8 mouse cellular contexts compared by ENCODE assay signal in genomic region chr10:61273844-61274215, GRCm38 (mm10). TPM values are rescaled to one million over a fixed set of nuclear protein-coding genes. Genes with fewer than 3 reads are reported as not detected.
DNase-seq lines count a peak whose midpoint lies in the region; ATAC-seq and TF ChIP-seq lines count a peak whose summit lies in the region.

No protein-coding gene starts in this region.

- TF ChIP-seq CTCF in bone marrow macrophage, adult 2 months (IDR thresholded peaks at IDR 0.05; ENCODE audit: low read depth, low read length) = no peak
- TF ChIP-seq CTCF in liver, postnatal 0 days (IDR thresholded peaks at IDR 0.05; ENCODE audit: low read depth) = no peak
- no peak for TF ChIP-seq CTCF in stomach, postnatal 0 days (IDR thresholded peaks at IDR 0.05; ENCODE audit: low read depth)

- DNase-seq in forebrain, embryonic 11.5 days (ENCODE audit: low spot score) = no peak
- peak; percentile 55 to 59 for DNase-seq in heart, postnatal 14 days
- no peak for DNase-seq in liver, postnatal 0 days
- DNase-seq in stomach, postnatal 0 days (ENCODE audit: low spot score) = no peak
- DNase-seq in spleen, postnatal 10 days (ENCODE audit: low spot score in 2 of 2) = no peak
- DNase-seq in right cerebral cortex, postnatal 14 days = no peak

- peak overlapping the region; percentile 35; the same call in 1 of the 2 replicates for H3K4me3 ChIP-seq in bone marrow macrophage, adult 2 months (ENCODE audit: insufficient read depth, low read length)
- H3K4me3 ChIP-seq in forebrain, embryonic 11.5 days (ENCODE audit: low read depth, low read length) = peak overlapping the region; percentile 56
- peak overlapping the region; percentile 41; the same call in 1 of the 2 replicates for H3K4me3 ChIP-seq in liver, postnatal 0 days (ENCODE audit: low read depth, low read length)
- H3K4me3 ChIP-seq in stomach, postnatal 0 days (ENCODE audit: low read depth, low read length) = peak overlapping the region; percentile 54; the same call in 1 of the 2 replicates

- ATAC-seq in forebrain, embryonic 11.5 days (replicated peaks; ENCODE audit: low FRiP score) = no peak
- ATAC-seq in liver, postnatal 0 days = no peak
- no peak for ATAC-seq in stomach, postnatal 0 days (ENCODE audit: low FRiP score, low TSS enrichment)
- ATAC-seq in megakaryocyte-erythroid progenitor cell, adult 5-6 weeks (replicated peaks; ENCODE audit: low FRiP score, low TSS enrichment, poor library complexity, severe bottlenecking) = no peak

- H3K36me3 ChIP-seq in forebrain, embryonic 11.5 days (ENCODE audit: control insufficient read depth, insufficient read depth, low read length) = no peaks in the 10 kb centered on the region
- H3K36me3 ChIP-seq in liver, postnatal 0 days (replicated peaks; ENCODE audit: insufficient read depth, low read length) = no peaks in the 10 kb centered on the region
- H3K36me3 ChIP-seq in stomach, postnatal 0 days (ENCODE audit: control insufficient read depth, insufficient read depth, low read length) = no peaks in the 10 kb centered on the region

- no peak overlapping the region for H3K9ac ChIP-seq in forebrain, embryonic 11.5 days (ENCODE audit: low read length)
- H3K9ac ChIP-seq in liver, postnatal 0 days (replicated peaks) = no peak overlapping the region; the same call in 1 of the 2 replicates
- peak overlapping the region; percentile 76; the same call in 1 of the 2 replicates for H3K9ac ChIP-seq in stomach, postnatal 0 days (ENCODE audit: low read length)

- peaks cover 9% of the 10 kb centered on the region for H3K4me1 ChIP-seq in bone marrow macrophage, adult 2 months (ENCODE audit: control insufficient read depth, insufficient read depth, low read length)
- H3K4me1 ChIP-seq in forebrain, embryonic 11.5 days (replicated peaks; ENCODE audit: control insufficient read depth, insufficient read depth, low read length) = peaks cover 5% of the 10 kb centered on the region; the same call in 1 of the 2 replicates
- H3K4me1 ChIP-seq in liver, postnatal 0 days (ENCODE audit: insufficient read depth) = peaks cover 5% of the 10 kb centered on the region; the same call in 1 of the 2 replicates
- peaks cover 2% of the 10 kb centered on the region; the same call in 1 of the 2 replicates for H3K4me1 ChIP-seq in stomach, postnatal 0 days (replicated peaks; ENCODE audit: control insufficient read depth, insufficient read depth)

- H3K27ac ChIP-seq in bone marrow macrophage, adult 2 months (ENCODE audit: insufficient read depth, low read depth, low read length) = no peak overlapping the region
- H3K27ac ChIP-seq in forebrain, embryonic 11.5 days (ENCODE audit: low read depth, low read length) = no peak overlapping the region
- H3K27ac ChIP-seq in liver, postnatal 0 days (ENCODE audit: low read depth) = 0 out of 2 replicates have a peak overlapping the region, but pooled peaks have one; percentile 23
- H3K27ac ChIP-seq in stomach, postnatal 0 days (replicated peaks) = peak overlapping the region; percentile 80

- TF ChIP-seq EP300 in liver, postnatal 0 days (IDR thresholded peaks at IDR 0.05; ENCODE audit: low read depth) = no peak
- TF ChIP-seq EP300 in stomach, postnatal 0 days (optimal IDR thresholded peaks at IDR 0.05) = no peak

- H3K27me3 ChIP-seq in forebrain, embryonic 11.5 days (ENCODE audit: control insufficient read depth, insufficient read depth, low read length) = peaks cover 16% of the 10 kb centered on the region; the same call in 1 of the 2 replicates
- H3K27me3 ChIP-seq in liver, postnatal 0 days (ENCODE audit: insufficient read depth, low read length) = peaks cover 11% of the 10 kb centered on the region; the same call in 1 of the 2 replicates
- H3K27me3 ChIP-seq in stomach, postnatal 0 days (ENCODE audit: control insufficient read depth, insufficient read depth, low read length) = no peaks in the 10 kb centered on the region; the same call in 1 of the 2 replicates

- TF ChIP-seq POLR2A in bone marrow macrophage, adult 2 months (IDR thresholded peaks at IDR 0.05; ENCODE audit: borderline replicate concordance, low read depth, low read length) = no peak

- no peaks in the 10 kb centered on the region for H3K9me3 ChIP-seq in forebrain, embryonic 11.5 days (ENCODE audit: control insufficient read depth, low read length)
- H3K9me3 ChIP-seq in liver, postnatal 0 days (ENCODE audit: low read length) = no peaks in the 10 kb centered on the region
- no peaks in the 10 kb centered on the region for H3K9me3 ChIP-seq in stomach, postnatal 0 days (ENCODE audit: control insufficient read depth, low read length)

- 47% methylated on average over 7 of the region's 7 CpGs for WGBS in forebrain, embryonic 11.5 days
- 45% methylated on average over 7 of the region's 7 CpGs for WGBS in liver, postnatal 0 days (ENCODE audit: insufficient replicate concordance)
- 46% methylated on average over 7 of the region's 7 CpGs for WGBS in stomach, postnatal 0 days

- H3K4me2 ChIP-seq in forebrain, embryonic 11.5 days (ENCODE audit: low read depth, low read length, severe bottlenecking) = peak overlapping the region; percentile 96
- peak overlapping the region; percentile 84 for H3K4me2 ChIP-seq in liver, postnatal 0 days (ENCODE audit: low read depth, low read length)
- peak overlapping the region; percentile 83 for H3K4me2 ChIP-seq in stomach, postnatal 0 days (replicated peaks; ENCODE audit: low read depth)

- intact Hi-C loops in heart, postnatal 14 days (cut with DNase I) = loop anchor here (5.0 kb wide), 1 partner anchor 57 kb away; no protein-coding TSS in a partner anchor

RNA-seq across cellular contexts. Expression of gene Adamts14, which starts 0.6 kb away (rescaled TPM):
- 0.11 TPM in 1 of 2 replicates, not detected in the other for polyA plus RNA-seq in bone marrow macrophage, adult 2 months (2012; ENCODE audit: insufficient read depth, insufficient read length, missing spikeins)
- polyA plus RNA-seq in forebrain, embryonic 11.5 days (2014; fragmentation: Nextera tagmentation; extraction: Ambion mirVana) = 0.56 and 0.60 TPM in 2 replicates
- total RNA-seq in heart, postnatal 14 days (2021) = 1 to 10 TPM; 3.5 to 4.3 TPM
- 0.39 and 0.46 TPM in 2 replicates for polyA plus RNA-seq in liver, postnatal 0 days (2015; fragmentation: Nextera tagmentation; extraction: Ambion mirVana)
- polyA plus RNA-seq in stomach, postnatal 0 days (2015; fragmentation: Nextera tagmentation; extraction: Ambion mirVana) = 1.1 TPM in 2 replicates
- total RNA-seq in megakaryocyte-erythroid progenitor cell, adult 5-6 weeks (2014; fragmentation: Nextera tagmentation) = 2.0 TPM in 1 of 2 replicates, not detected in the other
- total RNA-seq in megakaryocyte-erythroid progenitor cell, adult 5-6 weeks (2017) = 1.6 TPM in 1 of 2 replicates, not detected in the other

RNA-seq across cellular contexts. Expression of gene Prf1, which starts 23.8 kb away (rescaled TPM):
- polyA plus RNA-seq in bone marrow macrophage, adult 2 months (2012; ENCODE audit: insufficient read depth, insufficient read length, missing spikeins) = not detected in 2 replicates
- not detected in 2 replicates for polyA plus RNA-seq in forebrain, embryonic 11.5 days (2014; fragmentation: Nextera tagmentation; extraction: Ambion mirVana)
- total RNA-seq in heart, postnatal 14 days (2021) = not detected
- polyA plus RNA-seq in liver, postnatal 0 days (2015; fragmentation: Nextera tagmentation; extraction: Ambion mirVana) = 0.13 and 0.21 TPM in 2 replicates
- 0.05 TPM in 1 of 2 replicates, not detected in the other for polyA plus RNA-seq in stomach, postnatal 0 days (2015; fragmentation: Nextera tagmentation; extraction: Ambion mirVana)
- 0.42 TPM in 1 of 2 replicates, not detected in the other for total RNA-seq in megakaryocyte-erythroid progenitor cell, adult 5-6 weeks (2014; fragmentation: Nextera tagmentation)
- total RNA-seq in megakaryocyte-erythroid progenitor cell, adult 5-6 weeks (2017) = 2.2 TPM in 1 of 2 replicates, not detected in the other

Comparison
In these comparisons a context has a peak if more than half of its experiments do, and no peak if none do; other contexts are left out.
1. H3K27ac ChIP-seq: peak in liver, postnatal 0 days (single experiment) and stomach, postnatal 0 days (single experiment); none in bone marrow macrophage, adult 2 months (single experiment) and forebrain, embryonic 11.5 days (single experiment).
2. DNase-seq: peak in heart, postnatal 14 days (2 of 2); none in forebrain, embryonic 11.5 days (single experiment), liver, postnatal 0 days (single experiment), stomach, postnatal 0 days (single experiment), spleen, postnatal 10 days (0 of 2) and right cerebral cortex, postnatal 14 days (single experiment).
3. Peak in every context shown above with its lines, with median percentiles within 50 percentile points of each other: H3K4me3 ChIP-seq and H3K4me2 ChIP-seq.